Mouse (Mus musculus): ENCODE data around the gene Sugt1.

The Sugt1 gene

GRCm38 (mm10) chr14:79677108-79677753 lies 89.7 kb downstream of the Sugt1 start:
- peak; percentile 69 for ATAC-seq (ENCODE audit: low TSS enrichment)

GRCm38 (mm10) chr14:79677891-79678687 lies 90.6 kb downstream of the Sugt1 start:
- peak; percentile 28; the same call in 1 of the 2 replicates for ATAC-seq (ENCODE audit: low TSS enrichment)

GRCm38 (mm10) chr14:79680652-79681051 lies 93.2 kb downstream of the Sugt1 start:
- no peak for ATAC-seq (ENCODE audit: low TSS enrichment)

Measured in frontal cortex, adult (tissue).